Mouse (Mus musculus) lung, embryonic 16.5 days (tissue): ENCODE data around the gene Hdac7. TPM values are rescaled to one million over a fixed set of nuclear protein-coding genes. Genes with fewer than 3 reads are reported as not detected.
A peak's percentile ranks its signal among the peaks of the same experiment; 100 is the strongest.

Experiments used
- ATAC-seq: fragments of 200-750 bp; cut with Nextera tagmentation; 2 replicates; pipeline ENCODE4 v1.8.0; 2017; ENCODE audit warnings: low read depth, mild to moderate bottlenecking, moderate library complexity
- H3K27ac ChIP-seq: fragments of 300-500 bp; sonication (generic); 2 replicates; pipeline ENCODE4 v1.5.1; 2014; ENCODE audit warnings: mild to moderate bottlenecking, control low read depth, low read length
- H3K27me3 ChIP-seq: fragments of 300-500 bp; sonication (generic); 2 replicates; pipeline ENCODE4 v1.6.1; 2014; ENCODE audit warnings: low read depth, low read length, mixed read lengths; ENCODE audit not compliant: control insufficient read depth, insufficient read depth
- H3K36me3 ChIP-seq: fragments of 300-500 bp; sonication (generic); 2 replicates; pipeline ENCODE4 v1.6.1; 2014; ENCODE audit warnings: low read length; ENCODE audit not compliant: control insufficient read depth, insufficient read depth
- H3K4me1 ChIP-seq: fragments of 300-500 bp; sonication (generic); replicated peaks from 2 replicates; pipeline ENCODE4 v1.6.1; 2014; ENCODE audit warnings: low read length, mixed read lengths; ENCODE audit not compliant: control insufficient read depth, insufficient read depth
- H3K4me2 ChIP-seq: fragments of 300-500 bp; sonication (generic); 2 replicates; pipeline ENCODE4 v1.6.1; 2014; ENCODE audit warnings: low read depth, low read length, control low read depth
- H3K4me3 ChIP-seq: fragments of 300-500 bp; sonication (generic); 2 replicates; pipeline ENCODE4 v1.5.1; 2014; ENCODE audit warnings: mild to moderate bottlenecking, low read length, control low read depth
- H3K9ac ChIP-seq: fragments of 300-500 bp; sonication (generic); 2 replicates; pipeline ENCODE4 v1.6.1; 2014; ENCODE audit warnings: low read length, control low read depth
- H3K9me3 ChIP-seq: fragments of 300-500 bp; sonication (generic); 2 replicates; pipeline ENCODE4 v1.6.1; 2016; ENCODE audit warnings: low read length; ENCODE audit not compliant: control insufficient read depth
- WGBS: fragments of 180-500 bp; shearing (Covaris S2); extraction: QIAGEN DNeasy Blood & Tissue Kit; methylation state at CpG from one replicate; pipeline ENCODE4 v1.1.7; 2014; 5-methylcytosine and 5-hydroxymethylcytosine counted together
- polyA plus RNA-seq: library from polyadenylated mRNA; unstranded; fragments of >200 nt; fragmentation: Nextera tagmentation; extraction: Ambion mirVana; gene quantifications from 2 replicates; pipeline ENCODE4 v1.2.1, GENCODE M21; 2015

The Hdac7 gene
- polyA plus RNA-seq, 1 experiment from 2014 or later = 44.2 TPM

DNA sequence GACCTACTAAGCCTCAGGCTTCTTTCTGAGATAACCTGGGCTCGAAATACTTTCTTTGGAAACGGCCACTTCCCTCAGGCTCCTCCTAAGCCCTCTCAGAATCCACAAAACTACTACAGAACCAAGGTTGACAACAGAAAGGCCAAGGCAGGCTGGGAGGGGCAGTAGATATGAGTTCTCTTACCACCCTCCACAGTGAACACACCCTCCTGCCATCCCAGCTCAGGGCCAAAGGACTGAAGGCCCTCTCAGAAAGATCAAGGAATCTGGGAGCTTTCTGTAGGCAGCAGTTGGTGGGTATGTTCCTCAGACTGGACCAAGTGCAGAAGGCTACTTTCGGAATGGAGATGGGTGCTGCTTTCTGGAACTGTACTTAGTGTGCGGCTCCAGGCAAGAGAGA is 29.0 kb downstream of the Hdac7 start:
- WGBS = 88% methylated on average over 4 of the region's 4 CpGs
- H3K9me3 ChIP-seq = no peaks in the 10 kb centered on the region
- no peak overlapping the region for H3K4me2 ChIP-seq
- H3K9ac ChIP-seq = no peak overlapping the region
- H3K27me3 ChIP-seq = no peaks in the 10 kb centered on the region
- no peak overlapping the region for H3K27ac ChIP-seq
- H3K4me3 ChIP-seq = no peak overlapping the region
- no peak for ATAC-seq
- H3K4me1 ChIP-seq = peaks cover 27% of the 10 kb centered on the region
- H3K36me3 ChIP-seq = peaks cover 5% of the 10 kb centered on the region

DNA sequence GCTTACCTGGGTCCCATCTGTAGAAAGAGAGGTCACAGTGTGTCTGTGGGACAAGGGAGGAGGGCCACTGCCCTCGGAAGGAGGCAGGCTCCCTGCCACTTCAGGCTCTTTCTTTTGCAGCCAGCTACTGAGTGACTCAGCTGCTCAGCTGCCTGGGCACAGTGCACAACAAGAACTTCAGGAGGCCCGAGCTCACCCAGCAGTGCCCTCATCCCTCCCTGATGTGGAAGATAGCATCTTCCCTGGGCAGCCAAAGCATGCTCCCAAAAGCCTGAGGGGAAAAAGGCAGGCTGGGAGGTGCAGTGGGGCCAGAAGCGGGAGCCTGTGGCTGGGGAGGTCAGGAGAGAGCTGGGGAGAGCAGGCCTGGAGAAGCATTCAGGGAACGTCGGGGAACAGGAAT is 29.6 kb downstream of the Hdac7 start:
- Histone ChIP-seq H3K9me3 (no peaks in the 10 kb centered on the region), H3K27ac (peak overlapping the region; percentile 40; the same call in 1 of the 2 replicates)
- no peak for ATAC-seq

DNA sequence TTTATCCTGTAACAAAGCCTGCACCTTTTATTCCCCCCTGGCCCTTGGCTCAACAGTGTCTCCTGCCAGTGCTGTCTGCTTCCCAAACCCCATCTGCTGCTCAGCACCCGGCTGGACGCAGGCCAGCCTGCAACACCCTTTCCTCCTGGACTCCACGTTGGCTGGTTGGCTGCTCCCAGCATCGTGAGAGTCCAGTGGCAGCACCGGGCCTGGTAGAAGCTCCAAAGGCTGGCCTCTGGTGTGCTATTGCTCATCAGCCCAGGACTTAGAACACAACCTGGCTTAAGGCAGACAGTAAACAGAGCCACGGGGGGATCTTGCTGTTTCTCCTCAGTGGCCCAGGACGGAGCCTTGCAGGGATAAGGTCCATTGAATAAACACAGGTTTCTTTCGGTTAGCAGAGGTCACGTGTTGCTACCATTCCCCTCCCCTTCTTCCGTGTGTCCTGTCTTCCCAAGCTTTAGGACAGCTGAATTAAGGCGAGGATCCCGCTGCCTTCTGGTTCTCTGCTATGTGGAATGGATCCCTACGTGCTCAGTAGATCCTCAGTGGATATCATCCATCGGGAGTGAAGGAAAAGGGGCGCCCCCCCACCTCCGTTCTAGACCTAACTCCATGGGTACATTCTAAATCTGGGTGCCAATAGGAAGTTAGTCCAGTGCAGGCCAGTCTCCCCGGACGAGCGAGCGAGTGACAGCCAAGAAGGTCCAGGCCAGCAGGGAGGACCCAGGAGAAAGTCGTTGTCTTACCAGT is 30.7 kb downstream of the Hdac7 start:
- Histone ChIP-seq H3K9me3 (no peaks in the 10 kb centered on the region), H3K36me3 (peaks cover 17% of the 10 kb centered on the region), H3K4me2 (no peak overlapping the region), H3K27me3 (no peaks in the 10 kb centered on the region), H3K9ac (no peak overlapping the region), H3K4me1 (peaks cover 27% of the 10 kb centered on the region), H3K27ac (0 out of 2 replicates have a peak overlapping the region, but pooled peaks have one; percentile 10), H3K4me3 (no peak overlapping the region)
- ATAC-seq = peak; percentile 53
- WGBS = 39% methylated on average over 21 of the region's 21 CpGs

More for the DNA sequence above, 29.6 kb downstream of the Hdac7 start:
- 0 out of 2 replicates have a peak overlapping the region, but pooled peaks have one; percentile 26 for H3K9ac ChIP-seq
- H3K4me3 ChIP-seq = no peak overlapping the region
- H3K27me3 ChIP-seq = no peaks in the 10 kb centered on the region
- H3K36me3 ChIP-seq = peaks cover 10% of the 10 kb centered on the region
- H3K4me2 ChIP-seq = no peak overlapping the region
- 39% methylated on average over 5 of the region's 5 CpGs for WGBS
- H3K4me1 ChIP-seq = peaks cover 27% of the 10 kb centered on the region

DNA sequence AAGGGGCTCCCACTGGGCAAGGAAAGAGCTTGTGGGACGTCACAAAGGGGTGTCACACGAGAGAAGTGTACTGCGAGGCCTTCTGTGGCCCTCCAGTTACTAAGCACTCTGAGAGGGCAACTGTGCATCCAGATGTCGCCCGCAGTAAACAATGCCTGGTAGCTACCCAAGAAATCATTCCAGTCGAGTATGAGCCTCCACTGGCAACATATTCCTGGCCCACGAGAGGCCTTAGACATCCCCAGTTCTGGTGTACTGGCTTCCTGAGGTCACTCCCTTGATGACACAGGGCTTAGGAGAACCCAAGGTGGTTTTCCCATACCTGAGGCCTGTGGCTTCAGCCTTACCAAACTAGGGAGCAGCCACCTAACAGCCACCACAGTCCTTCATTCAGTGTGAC is 31.4 kb downstream of the Hdac7 start:
- no peaks in the 10 kb centered on the region for H3K27me3 ChIP-seq
- no peak for ATAC-seq
- H3K9ac ChIP-seq = no peak overlapping the region
- H3K36me3 ChIP-seq = peaks cover 23% of the 10 kb centered on the region
- 56% methylated on average over 7 of the region's 7 CpGs for WGBS
- peaks cover 27% of the 10 kb centered on the region for H3K4me1 ChIP-seq
- no peak overlapping the region for H3K4me2 ChIP-seq
- H3K4me3 ChIP-seq = no peak overlapping the region
- H3K27ac ChIP-seq = 0 out of 2 replicates have a peak overlapping the region, but pooled peaks have one; percentile 2
- H3K9me3 ChIP-seq = no peaks in the 10 kb centered on the region

DNA sequence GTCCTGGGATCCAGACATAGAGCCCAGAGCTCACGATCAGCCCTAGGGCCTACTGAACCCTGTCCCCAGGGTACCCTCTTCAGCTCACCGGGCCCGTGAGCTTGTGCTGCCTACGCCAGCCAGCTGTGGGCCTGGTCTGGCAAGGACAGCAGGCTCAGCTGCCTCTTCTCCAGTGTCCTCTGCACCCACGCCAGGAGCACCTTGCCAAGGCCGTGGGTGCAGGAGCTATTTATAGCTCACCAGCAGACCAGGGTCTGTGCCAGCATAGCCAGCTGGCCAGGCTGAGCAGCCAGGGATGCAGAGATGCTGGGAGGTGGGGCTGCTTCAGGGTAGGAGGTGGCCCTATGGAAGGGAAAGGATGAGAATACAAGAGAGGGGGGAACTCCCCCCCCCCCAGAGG is 32.2 kb downstream of the Hdac7 start:
- Histone ChIP-seq H3K4me1 (peaks cover 27% of the 10 kb centered on the region), H3K27me3 (no peaks in the 10 kb centered on the region), H3K36me3 (peaks cover 29% of the 10 kb centered on the region), H3K9me3 (no peaks in the 10 kb centered on the region), H3K4me2 (no peak overlapping the region), H3K4me3 (no peak overlapping the region), H3K27ac (0 out of 2 replicates have a peak overlapping the region, but pooled peaks have one; percentile 5), H3K9ac (no peak overlapping the region)
- whole genome bisulfite sequencing = 50% methylated on average over 6 of the region's 6 CpGs
- ATAC-seq = peak; percentile 23; the same call in 1 of the 2 replicates

DNA sequence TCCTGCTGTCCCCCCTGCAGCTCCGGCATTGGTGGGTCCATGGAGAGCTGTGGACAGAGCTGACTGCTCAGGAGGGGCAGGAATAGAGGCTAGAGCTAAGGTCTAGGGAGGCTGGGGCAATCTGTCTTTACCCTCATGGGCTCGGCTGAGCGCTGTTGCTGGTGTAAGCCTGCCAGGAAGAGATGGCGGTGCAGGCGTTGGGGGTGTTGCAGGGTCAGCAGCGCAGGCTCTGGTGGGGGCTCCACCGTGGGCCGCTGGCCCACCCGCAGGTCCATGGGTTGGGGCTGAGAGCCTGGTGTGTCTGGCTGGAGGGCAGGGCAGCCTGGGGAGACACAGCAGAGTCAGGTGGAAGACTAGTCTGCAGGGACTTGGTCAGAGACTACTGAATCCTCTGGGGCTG is 33.0 kb downstream of the Hdac7 start:
- Histone ChIP-seq H3K4me3 (no peak overlapping the region), H3K27me3 (no peaks in the 10 kb centered on the region), H3K36me3 (peaks cover 36% of the 10 kb centered on the region), H3K4me1 (peaks cover 27% of the 10 kb centered on the region), H3K27ac (no peak overlapping the region), H3K9ac (no peak overlapping the region), H3K9me3 (no peaks in the 10 kb centered on the region), H3K4me2 (no peak overlapping the region)
- WGBS = 83% methylated on average over 9 of the region's 9 CpGs
- no peak for ATAC-seq

DNA sequence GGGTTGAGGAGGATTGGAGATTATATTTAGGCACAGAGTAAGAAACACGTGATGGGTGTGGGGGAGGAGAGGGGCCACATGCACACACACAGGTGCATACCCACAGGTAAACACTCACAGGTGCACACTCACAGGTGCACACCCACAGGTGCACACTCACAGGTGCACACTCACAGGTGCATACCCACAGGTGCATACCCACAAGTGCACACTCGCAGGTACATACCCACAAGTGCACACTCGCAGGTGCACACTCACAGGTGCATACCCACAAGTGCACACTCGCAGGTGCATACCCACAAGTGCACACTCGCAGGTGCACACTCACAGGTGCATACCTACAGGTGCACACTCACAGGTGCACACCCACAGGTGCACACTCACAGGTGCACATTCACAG is 33.9 kb downstream of the Hdac7 start:
- Histone ChIP-seq H3K4me1 (peaks cover 27% of the 10 kb centered on the region), H3K9ac (no peak overlapping the region), H3K9me3 (no peaks in the 10 kb centered on the region), H3K4me3 (no peak overlapping the region), H3K36me3 (peaks cover 39% of the 10 kb centered on the region), H3K27me3 (no peaks in the 10 kb centered on the region), H3K4me2 (no peak overlapping the region), H3K27ac (no peak overlapping the region)
- WGBS = 86% methylated on average over 5 of the region's 5 CpGs
- no peak for ATAC-seq

DNA sequence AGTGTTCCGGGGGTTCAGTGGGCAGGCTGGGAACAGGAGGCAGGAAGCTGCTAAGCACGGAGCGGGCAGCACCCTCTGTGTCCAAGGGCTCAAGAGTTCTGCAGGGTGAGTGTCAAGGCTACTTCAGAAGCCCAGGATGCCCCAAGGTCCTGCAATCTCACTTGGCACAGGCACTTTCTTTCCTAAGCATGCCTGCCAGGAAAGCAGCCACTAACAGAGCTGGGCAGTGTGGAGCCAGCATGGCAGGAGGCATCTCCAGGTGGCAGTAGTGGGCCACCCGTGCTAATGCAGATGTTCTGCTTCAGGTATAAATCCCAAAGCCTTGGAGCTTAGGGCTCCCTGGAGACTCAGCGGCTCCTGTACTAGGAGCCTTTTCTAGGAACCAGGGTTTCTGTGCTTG is 34.4 kb downstream of the Hdac7 start:
- Histone ChIP-seq H3K4me2 (no peak overlapping the region), H3K9me3 (no peaks in the 10 kb centered on the region), H3K27ac (no peak overlapping the region), H3K4me3 (no peak overlapping the region), H3K36me3 (peaks cover 39% of the 10 kb centered on the region), H3K4me1 (peaks cover 27% of the 10 kb centered on the region), H3K9ac (no peak overlapping the region), H3K27me3 (no peaks in the 10 kb centered on the region)
- 83% methylated on average over 5 of the region's 5 CpGs for WGBS
- ATAC-seq = no peak

DNA sequence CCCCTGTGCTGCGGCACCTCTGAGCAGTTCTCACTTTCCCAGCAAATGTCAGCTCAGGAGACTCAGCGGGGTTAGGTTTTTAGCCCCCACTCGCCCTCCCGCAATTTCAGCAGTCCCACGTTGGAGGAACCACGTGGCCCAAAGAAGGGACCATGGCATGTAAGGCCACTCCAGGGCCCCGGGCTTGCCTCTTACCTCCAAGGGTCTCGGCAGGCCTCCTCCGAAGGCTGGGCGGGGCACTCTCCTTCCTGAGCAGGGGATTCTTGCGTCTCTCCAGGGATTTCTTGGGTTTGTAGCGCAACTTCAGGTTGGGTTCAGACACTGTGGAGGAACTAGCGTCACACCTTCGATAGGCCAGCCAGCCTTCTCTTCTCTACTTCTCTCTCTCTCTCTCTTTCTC is 35.1 kb downstream of the Hdac7 start:
- Histone ChIP-seq H3K4me2 (no peak overlapping the region), H3K27ac (no peak overlapping the region), H3K27me3 (no peaks in the 10 kb centered on the region), H3K4me1 (peaks cover 20% of the 10 kb centered on the region), H3K9me3 (no peaks in the 10 kb centered on the region), H3K9ac (no peak overlapping the region), H3K4me3 (no peak overlapping the region), H3K36me3 (peaks cover 41% of the 10 kb centered on the region)
- no peak for ATAC-seq
- 77% methylated on average over 14 of the region's 14 CpGs for WGBS
